Mouse (Mus musculus) cerebellum, adult 11-12 months (tissue): ENCODE data around the gene Ago4.
"Not testable (repeated sequence)": the region's sequence is repeated elsewhere in the genome, so short reads cannot be mapped to it uniquely, and the experiment has no call there.

Experiments used
- DNase-seq: peaks from one replicate; pipeline ENCODE4 v3.0.0; 2022

Gene Ago4

GRCm38 (mm10) chr4:126532827-126533728 is at the start of gene Ago4:
Gene Ago4 (minus strand): TSS chr4:126533472.
- DNase-seq, result peak; percentile 73

GRCm38 (mm10) chr4:126579077-126579476 is 45.8 kb upstream of the Ago4 start:
- no peak for DNase-seq

DNA sequence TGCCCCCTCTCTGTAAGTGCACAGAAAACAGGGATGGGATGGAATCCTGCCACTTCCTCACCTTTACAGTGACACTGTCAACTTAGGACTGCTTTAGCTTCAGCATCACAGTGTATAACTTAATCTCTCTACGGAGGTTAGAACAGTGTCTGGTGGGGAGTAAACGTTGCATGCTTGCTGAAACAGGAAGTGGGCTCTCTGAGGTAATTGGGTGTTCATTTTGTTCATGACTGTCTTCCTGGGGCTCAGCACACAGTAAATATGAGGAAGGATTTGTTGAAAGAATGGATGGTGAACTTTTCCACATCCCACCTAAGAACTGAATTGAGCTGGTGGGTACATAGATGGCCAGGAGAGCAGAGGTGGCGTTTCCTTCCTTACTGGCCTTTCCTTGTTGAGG is 44.6 kb upstream of the Ago4 start:
- DNase-seq, result no peak

DNA sequence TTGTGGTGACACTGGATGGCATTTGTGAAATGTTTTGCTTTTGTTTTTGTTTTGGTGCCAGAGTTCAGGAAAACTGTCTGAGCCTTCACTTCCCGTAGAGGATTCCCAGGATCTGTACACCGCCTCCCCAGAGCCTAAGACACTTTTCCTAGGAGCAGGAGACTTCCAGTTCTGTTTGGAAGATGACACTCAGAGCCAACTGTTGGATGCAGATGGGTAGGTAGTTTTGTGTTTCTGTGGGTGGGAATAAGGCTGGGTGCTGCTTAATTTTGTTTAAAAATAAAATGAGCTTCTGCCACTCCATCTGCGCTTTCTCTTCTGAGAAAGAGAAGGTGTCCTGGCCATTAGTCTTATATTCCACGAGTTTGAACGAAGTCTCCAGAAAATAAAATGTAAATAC is 43.0 kb upstream of the Ago4 start:
- DNase-seq, result no peak

DNA sequence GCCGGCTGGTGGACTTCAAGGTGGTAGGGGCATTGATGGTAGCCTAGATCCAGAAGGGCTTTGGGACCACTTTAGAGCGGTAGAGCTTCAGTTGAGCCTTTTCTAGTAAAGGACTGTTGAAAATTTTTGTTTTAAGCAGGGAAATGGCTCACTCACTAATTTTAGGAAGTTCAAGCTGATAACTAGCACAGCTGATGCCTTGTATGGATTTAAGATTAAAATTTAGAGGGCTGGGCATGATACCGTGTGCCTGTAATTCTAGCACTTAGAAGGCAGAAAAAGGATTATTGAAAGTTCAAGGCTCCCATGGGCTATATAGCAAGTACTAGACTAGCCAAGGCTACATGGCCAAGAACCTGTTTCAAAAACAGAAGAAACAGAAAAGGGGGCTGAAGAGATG is 36.5 kb upstream of the Ago4 start:
- DNase-seq, result no peak

- DNase-seq, result no peak
Measured at GRCm38 (mm10) chr4:126567243-126567642, 34.0 kb upstream of the Ago4 start.

GRCm38 (mm10) chr4:126563798-126564197 is 30.5 kb upstream of the Ago4 start:
- DNase-seq, result no peak

DNA sequence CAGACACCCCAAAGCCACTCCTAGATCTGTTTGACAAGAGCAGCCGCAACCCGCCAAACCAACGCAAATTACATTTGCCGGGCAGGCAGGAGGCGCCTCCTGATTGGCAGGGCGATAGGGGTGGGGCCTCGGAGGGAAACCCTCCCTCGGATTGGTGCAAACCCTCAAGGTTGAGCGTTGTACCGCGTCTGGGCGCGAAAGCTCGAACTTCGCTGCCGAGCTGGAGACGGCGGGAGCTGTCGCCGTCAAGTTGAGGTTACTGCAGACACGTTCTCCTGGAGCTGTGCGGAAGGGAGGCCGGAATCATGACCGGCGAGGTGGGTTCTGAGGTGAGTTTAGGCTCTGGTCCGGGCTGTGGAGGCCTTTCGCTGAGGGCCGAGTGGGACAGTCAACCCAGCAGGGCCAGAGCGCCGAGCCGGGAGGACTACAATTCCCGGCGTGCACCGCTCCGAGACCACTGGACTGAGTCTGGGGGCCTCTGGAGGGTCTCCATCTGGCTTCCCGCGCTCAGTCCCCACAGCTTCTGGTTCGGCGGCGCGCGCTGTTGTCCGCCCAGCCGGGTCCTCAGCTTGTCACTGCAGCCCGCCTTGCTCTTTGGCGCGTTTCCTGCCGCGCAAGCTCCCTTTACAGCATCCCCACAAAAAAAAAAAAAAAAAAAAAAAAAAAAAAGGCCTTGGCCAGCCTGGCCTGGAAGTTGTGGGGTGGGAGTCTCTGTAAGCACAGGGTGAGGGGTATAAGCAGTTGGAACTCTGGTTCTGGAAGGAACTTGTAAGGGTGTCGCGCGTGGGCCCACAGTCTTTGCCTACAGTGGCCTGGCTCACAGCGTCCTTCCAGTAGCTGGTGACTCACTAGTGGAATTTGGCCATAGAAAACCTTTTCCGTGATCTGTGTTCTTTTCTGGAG is 23.8 kb upstream of the Ago4 start, which contains the start of gene Clspn:
TSS of gene Clspn (plus strand) at position 127 of the 903 bp plus-strand sequence.
- DNase-seq, result peak; percentile 60

GRCm38 (mm10) chr4:126554462-126554861 is 21.2 kb upstream of the Ago4 start:
- no peak for DNase-seq

DNA sequence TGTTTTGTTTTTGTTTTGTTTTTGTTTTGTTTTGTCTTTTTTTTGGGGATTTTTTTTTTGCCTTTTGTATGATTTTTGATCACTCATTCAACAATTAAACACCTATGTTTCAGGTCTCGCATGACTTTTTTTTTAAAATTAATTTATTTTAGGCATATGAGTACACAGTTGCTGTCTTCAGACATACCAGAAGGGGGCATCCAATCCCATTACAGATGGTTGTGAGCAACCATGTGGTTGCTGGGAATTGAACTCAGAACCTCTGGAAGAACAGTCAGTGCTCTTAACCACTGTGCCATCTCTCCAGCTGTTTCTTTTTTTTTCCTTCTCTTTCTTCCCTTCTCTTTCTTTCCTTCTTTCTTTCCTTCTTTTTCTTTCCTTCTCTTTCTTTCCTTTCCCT is 20.4 kb upstream of the Ago4 start:
- no peak for DNase-seq

DNA sequence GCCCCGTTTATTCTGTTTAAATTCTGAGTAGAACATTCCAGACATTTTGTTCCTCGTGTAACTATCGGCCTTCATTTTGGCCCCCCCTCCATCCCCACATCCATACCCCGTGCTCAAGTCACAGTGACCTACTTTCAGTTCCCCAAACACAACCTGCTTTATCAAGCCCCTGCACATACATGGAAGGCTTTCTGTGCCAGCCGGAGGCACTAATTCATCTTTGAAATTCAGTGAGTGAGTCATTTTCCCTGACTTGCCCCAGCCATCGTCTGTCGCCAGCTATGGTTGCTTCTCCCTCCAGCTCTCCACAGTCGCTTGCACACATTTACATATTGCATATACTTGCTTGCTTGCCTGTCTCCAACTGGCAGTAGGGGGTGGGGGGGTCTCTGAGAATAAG is 19.8 kb upstream of the Ago4 start:
- no peak for DNase-seq

GRCm38 (mm10) chr4:126552136-126552535 is 18.9 kb upstream of the Ago4 start:
- DNase-seq, result no peak

DNA sequence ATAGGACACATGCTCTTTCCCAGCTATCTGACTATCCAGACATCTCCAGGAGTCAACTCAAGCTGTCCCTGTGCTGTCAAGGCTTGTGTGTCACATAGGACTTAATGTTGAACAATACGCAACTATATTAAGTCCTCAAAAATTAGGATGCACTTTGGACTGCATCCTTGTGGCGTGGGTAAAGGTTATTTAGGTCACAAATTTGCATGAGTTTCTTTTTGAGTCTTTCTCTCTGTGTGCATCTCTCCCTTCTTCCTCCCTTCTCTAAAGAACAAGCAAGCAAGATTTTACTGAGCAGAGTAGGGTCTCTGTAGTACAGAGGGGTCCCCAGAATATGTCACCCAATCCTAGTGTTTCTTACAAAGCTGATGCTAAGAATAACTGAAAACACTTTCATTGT is 12.9 kb upstream of the Ago4 start:
- DNase-seq, result no peak

DNA sequence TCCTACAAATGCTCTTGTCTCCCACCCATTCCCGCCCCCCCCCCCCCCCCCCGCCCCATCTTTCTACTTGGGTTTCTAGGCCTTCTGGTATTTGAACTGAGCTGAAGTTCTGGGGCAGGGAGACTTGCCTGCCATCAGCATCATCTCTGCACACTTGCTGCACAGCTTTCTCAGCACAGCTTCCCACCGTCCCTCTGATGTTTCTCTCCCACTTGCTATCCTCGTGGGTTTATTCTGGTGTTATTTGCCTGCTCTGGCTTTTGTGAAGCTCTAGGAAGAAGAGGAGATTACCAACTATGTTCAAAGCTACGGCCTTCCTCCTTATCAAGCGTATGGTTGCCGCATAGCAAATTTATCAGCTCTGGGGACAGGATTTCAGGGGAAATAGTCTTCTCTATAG is 12.4 kb upstream of the Ago4 start:
- DNase-seq, result no peak

- DNase-seq, result no peak
Measured at GRCm38 (mm10) chr4:126545016-126545415, 11.7 kb upstream of the Ago4 start.

GRCm38 (mm10) chr4:126542838-126543237 is 9.6 kb upstream of the Ago4 start:
- no peak for DNase-seq

DNA sequence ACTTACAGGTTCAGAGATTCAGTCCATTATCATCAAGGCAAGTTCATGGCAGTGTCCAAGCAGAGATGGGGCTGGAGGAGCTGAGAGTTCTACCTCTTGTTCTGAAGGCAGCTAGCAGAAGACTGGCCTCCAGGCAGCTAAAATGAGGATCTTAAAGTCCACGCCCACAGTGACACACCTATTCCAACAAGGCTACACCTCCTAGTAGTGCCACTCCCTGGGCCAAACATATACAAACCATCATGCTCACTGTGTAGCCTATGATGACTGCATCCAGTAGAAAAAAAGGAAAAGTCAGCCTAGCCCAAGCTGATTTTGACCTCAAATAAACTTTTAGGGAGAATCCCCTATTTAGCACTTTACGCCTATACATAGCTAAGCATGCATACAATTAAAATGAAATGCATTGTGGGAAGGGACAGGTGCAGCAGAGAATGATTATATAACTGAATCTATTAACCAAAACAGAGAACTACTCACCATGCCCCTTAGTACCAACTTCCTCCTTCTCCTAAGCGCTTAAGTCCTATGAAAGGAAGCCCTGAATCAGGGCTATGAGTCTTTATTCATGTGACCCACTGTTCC is 7.3 kb upstream of the Ago4 start:
- DNase-seq, result no peak

DNA sequence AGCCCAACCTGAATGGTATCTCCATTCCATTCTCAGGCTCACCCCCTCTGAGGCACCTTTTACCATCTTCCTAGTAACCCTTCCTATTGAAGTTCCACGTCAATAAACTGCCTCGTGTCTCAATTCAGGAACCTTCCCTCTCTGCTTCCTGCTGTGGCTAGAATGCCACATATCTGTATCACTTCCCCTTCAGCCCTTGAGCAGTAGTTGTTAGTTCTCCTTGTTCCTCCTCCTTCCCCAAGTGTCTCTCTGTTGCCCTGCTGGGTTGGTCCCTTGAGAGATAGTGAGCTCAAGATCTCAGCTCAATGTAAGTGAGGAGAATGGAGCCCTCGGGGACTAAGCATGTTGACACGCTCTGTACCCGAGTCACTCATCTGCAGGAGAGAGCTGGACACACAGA is 3.6 kb upstream of the Ago4 start:
- DNase-seq, result no peak

DNA sequence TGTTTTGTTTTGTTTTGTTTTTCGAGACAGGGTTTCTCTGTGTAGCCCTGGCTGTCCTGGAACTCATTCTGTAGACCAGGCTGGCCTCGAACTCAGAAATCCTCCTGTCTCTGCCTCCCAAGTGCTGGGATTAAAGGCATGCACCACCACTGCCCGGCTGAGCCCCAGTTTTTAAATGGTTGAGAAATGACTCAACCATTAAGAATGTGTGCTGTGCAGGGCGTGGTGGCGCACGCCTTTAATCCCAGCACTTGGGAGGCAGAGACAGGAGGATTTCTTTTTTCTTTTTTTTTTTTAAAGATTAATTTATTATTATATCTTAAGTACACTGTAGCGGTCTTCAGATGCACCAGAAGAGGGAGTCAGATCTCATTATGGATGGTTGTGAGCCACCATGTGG is 2.4 kb upstream of the Ago4 start:
- not testable (repeated sequence) for DNase-seq

DNA sequence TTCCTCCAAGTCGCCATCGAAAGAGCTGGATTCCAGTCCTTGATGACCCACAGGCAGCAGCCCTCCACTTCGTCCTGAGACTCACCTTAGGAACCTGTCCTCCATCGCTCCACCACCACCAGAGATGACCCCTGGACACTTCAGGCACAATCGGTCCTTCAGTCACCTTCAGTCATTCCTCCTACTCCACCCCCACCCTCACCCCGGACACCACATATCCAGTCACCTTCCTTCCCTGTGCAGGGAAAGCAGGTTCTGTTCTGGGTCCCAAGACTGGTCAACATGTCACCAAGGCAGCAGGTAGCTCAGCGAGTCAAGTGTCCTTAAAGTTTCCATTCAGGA is 428 bp upstream of the Ago4 start:
- no peak for DNase-seq

GRCm38 (mm10) chr4:126532292-126532691 is 980 bp downstream of the Ago4 start:
- DNase-seq, result no peak

GRCm38 (mm10) chr4:126526828-126527227 is 6.4 kb downstream of the Ago4 start:
- no peak for DNase-seq

DNA sequence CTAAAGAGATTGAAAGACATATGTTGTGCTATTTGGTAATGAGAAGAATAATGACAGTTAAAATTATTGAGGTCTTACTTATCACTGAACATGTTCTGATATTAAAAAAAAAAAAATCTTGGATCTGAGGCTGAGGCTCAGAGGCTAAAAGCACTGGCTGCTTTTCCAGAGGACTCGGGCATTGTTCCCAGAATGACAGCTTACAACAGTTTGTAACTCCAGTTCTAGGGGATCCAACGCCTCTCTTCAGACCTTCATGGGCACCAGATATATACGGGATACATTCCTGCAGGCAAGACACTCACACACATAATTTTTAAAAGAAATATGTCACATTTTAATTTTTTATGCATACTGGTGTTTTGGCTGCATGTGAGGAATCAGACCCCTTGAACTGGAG is 7.1 kb downstream of the Ago4 start:
- DNase-seq, result no peak
